In the genomic region with DNA sequence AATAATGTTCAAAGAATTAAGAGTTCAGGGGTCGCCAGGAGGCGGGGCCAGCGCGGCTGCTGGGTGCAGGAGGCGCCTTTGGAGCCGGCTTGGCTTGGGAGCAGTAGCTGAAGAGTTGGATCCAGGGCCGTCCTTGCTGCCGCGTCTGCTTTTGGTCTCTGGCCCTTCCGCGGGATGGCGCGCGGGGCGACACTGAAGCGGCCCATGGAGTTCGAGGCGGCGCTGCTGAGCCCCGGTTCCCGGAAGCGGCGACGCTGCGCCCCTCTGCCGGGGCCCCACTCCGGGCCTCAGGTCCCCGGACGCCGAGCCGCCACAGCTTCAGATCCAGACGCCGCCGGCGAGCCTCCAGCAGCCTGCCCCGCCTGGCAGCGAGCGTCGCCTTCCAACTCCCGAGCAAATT, we compare ENCODE assay signal across 8 mouse cellular contexts. TPM values are rescaled to one million over a fixed set of nuclear protein-coding genes. Genes with fewer than 3 reads are reported as not detected.
DNase-seq lines count a peak whose midpoint lies in the region; ATAC-seq lines count a peak whose summit lies in the region.
"Not testable (repeated sequence)": the region's sequence is repeated elsewhere in the genome, so short reads cannot be mapped to it uniquely, and the experiment has no call there.

No protein-coding gene starts in this region.

- peaks cover 56% of the 10 kb centered on the region for H3K27me3 ChIP-seq in hindbrain, embryonic 10.5 days (ENCODE audit: insufficient read depth, poor library complexity, severe bottlenecking)
- peaks cover 20% of the 10 kb centered on the region for H3K27me3 ChIP-seq in kidney, embryonic 16.5 days (ENCODE audit: insufficient read depth, low read length)
- H3K27me3 ChIP-seq in liver, embryonic 16.5 days (ENCODE audit: control insufficient read depth, insufficient read depth, low read depth, low read length): peaks cover 14% of the 10 kb centered on the region
- peaks cover 12% of the 10 kb centered on the region for H3K27me3 ChIP-seq in midbrain, embryonic 16.5 days (ENCODE audit: control insufficient read depth, insufficient read depth, low read depth, low read length)
- not testable (repeated sequence) for H3K27me3 ChIP-seq in stomach, embryonic 15.5 days (replicated peaks)

- H3K4me2 ChIP-seq in kidney, embryonic 16.5 days (replicated peaks; ENCODE audit: low read depth, low read length): peak overlapping the region; percentile 49
- H3K4me2 ChIP-seq in liver, embryonic 16.5 days (ENCODE audit: low read depth, low read length): peak overlapping the region; percentile 20; the same call in 1 of the 2 replicates
- H3K4me2 ChIP-seq in midbrain, embryonic 16.5 days (ENCODE audit: low read length): peak overlapping the region; percentile 60
- H3K4me2 ChIP-seq in stomach, embryonic 15.5 days: peak overlapping the region; percentile 74

- not testable (repeated sequence) for H3K36me3 ChIP-seq in hindbrain, embryonic 10.5 days; kidney, embryonic 16.5 days (ENCODE audit: insufficient read depth, low read length); liver, embryonic 16.5 days (ENCODE audit: control insufficient read depth, insufficient read depth); midbrain, embryonic 16.5 days (ENCODE audit: control insufficient read depth, insufficient read depth, low read length); stomach, embryonic 15.5 days

- H3K9me3 ChIP-seq in hindbrain, embryonic 10.5 days; kidney, embryonic 16.5 days (ENCODE audit: low read length); liver, embryonic 16.5 days (replicated peaks; ENCODE audit: control insufficient read depth, low read length); midbrain, embryonic 16.5 days (replicated peaks; ENCODE audit: control insufficient read depth, low read length, poor library complexity, severe bottlenecking); stomach, embryonic 15.5 days: not testable (repeated sequence)

- peak overlapping the region; percentile 48 for H3K4me3 ChIP-seq in hindbrain, embryonic 10.5 days
- H3K4me3 ChIP-seq in kidney, embryonic 16.5 days (ENCODE audit: low read length): peak overlapping the region; percentile 33
- peak overlapping the region; percentile 8; the same call in 1 of the 2 replicates for H3K4me3 ChIP-seq in liver, embryonic 16.5 days (ENCODE audit: low read depth, low read length)
- peak overlapping the region; percentile 31 for H3K4me3 ChIP-seq in midbrain, embryonic 16.5 days (ENCODE audit: low read depth, low read length)
- peak overlapping the region; percentile 36 for H3K4me3 ChIP-seq in stomach, embryonic 15.5 days (replicated peaks)

- ATAC-seq in frontal cortex, adult (ENCODE audit: low TSS enrichment): peak; percentile 34; the same call in 1 of the 2 replicates
- ATAC-seq in kidney, embryonic 16.5 days (ENCODE audit: low FRiP score, low TSS enrichment); liver, embryonic 16.5 days (ENCODE audit: low read depth); midbrain, embryonic 16.5 days: not testable (repeated sequence)
- 0 out of 2 replicates have a peak, but pooled peaks have one; percentile 58 for ATAC-seq in stomach, embryonic 15.5 days (ENCODE audit: insufficient read depth, low FRiP score, low read depth)

- peak; percentile 20 for DNase-seq in B cell, adult 2 months
- peak; percentile 53 for DNase-seq in embryo, embryonic 10 days (ENCODE audit: low spot score)
- peak; percentile 65 for DNase-seq in hindbrain, embryonic 10.5 days (ENCODE audit: low spot score)

- WGBS in hindbrain, embryonic 10.5 days: under 1% methylated on average over 40 of the region's 40 CpGs
- WGBS in kidney, embryonic 16.5 days: under 1% methylated on average over 40 of the region's 40 CpGs
- WGBS in liver, embryonic 16.5 days (ENCODE audit: insufficient replicate concordance): under 1% methylated on average over 40 of the region's 40 CpGs
- WGBS in midbrain, embryonic 16.5 days: under 1% methylated on average over 40 of the region's 40 CpGs
- WGBS in stomach, embryonic 15.5 days: under 1% methylated on average over 39 of the region's 40 CpGs

- H3K4me1 ChIP-seq in hindbrain, embryonic 10.5 days (replicated peaks); kidney, embryonic 16.5 days (ENCODE audit: insufficient read depth, low read length); liver, embryonic 16.5 days (ENCODE audit: control insufficient read depth, low read depth, low read length); midbrain, embryonic 16.5 days (ENCODE audit: control insufficient read depth, insufficient read depth, low read length); stomach, embryonic 15.5 days: not testable (repeated sequence)

- not testable (repeated sequence) for H3K27ac ChIP-seq in hindbrain, embryonic 10.5 days; kidney, embryonic 16.5 days (ENCODE audit: low read length); liver, embryonic 16.5 days (ENCODE audit: low read length); midbrain, embryonic 16.5 days (ENCODE audit: low read length); stomach, embryonic 15.5 days

- not testable (repeated sequence) for H3K9ac ChIP-seq in kidney, embryonic 16.5 days (replicated peaks; ENCODE audit: low read length); liver, embryonic 16.5 days (ENCODE audit: low read depth, low read length)
- H3K9ac ChIP-seq in midbrain, embryonic 16.5 days (ENCODE audit: low read depth, low read length): 0 out of 2 replicates have a peak overlapping the region, but pooled peaks have one; percentile 14
- H3K9ac ChIP-seq in stomach, embryonic 15.5 days: 0 out of 2 replicates have a peak overlapping the region, but pooled peaks have one; percentile 9

RNA-seq across cellular contexts. Expression of a gene that starts 10.6 kb away (rescaled TPM):
- polyA plus RNA-seq in hindbrain, embryonic 10.5 days (2016; fragmentation: Nextera tagmentation; extraction: Ambion mirVana): 0.22 TPM in 1 of 2 replicates, not detected in the other
- 0.56 TPM in 1 of 2 replicates, not detected in the other for polyA plus RNA-seq in kidney, embryonic 16.5 days (2015; fragmentation: Nextera tagmentation; extraction: Ambion mirVana)
- not detected in 2 replicates for polyA plus RNA-seq in liver, embryonic 16.5 days (2015; fragmentation: Nextera tagmentation; extraction: Ambion mirVana)
- polyA plus RNA-seq in midbrain, embryonic 16.5 days (2015; fragmentation: Nextera tagmentation; extraction: Ambion mirVana): not detected in 2 replicates
- polyA plus RNA-seq in stomach, embryonic 15.5 days (2015; fragmentation: Nextera tagmentation; extraction: Ambion mirVana): 0.79 and 0.94 TPM in 2 replicates

RNA-seq across cellular contexts. Expression of a gene that starts 11.1 kb away (rescaled TPM):
- polyA plus RNA-seq in hindbrain, embryonic 10.5 days (2016; fragmentation: Nextera tagmentation; extraction: Ambion mirVana): not detected in 2 replicates
- polyA plus RNA-seq in kidney, embryonic 16.5 days (2015; fragmentation: Nextera tagmentation; extraction: Ambion mirVana): not detected in 2 replicates
- polyA plus RNA-seq in liver, embryonic 16.5 days (2015; fragmentation: Nextera tagmentation; extraction: Ambion mirVana): 0.19 TPM in 1 of 2 replicates, not detected in the other
- not detected in 2 replicates for polyA plus RNA-seq in midbrain, embryonic 16.5 days (2015; fragmentation: Nextera tagmentation; extraction: Ambion mirVana)
- 4.5 and 5.6 TPM in 2 replicates for polyA plus RNA-seq in stomach, embryonic 15.5 days (2015; fragmentation: Nextera tagmentation; extraction: Ambion mirVana)

RNA-seq across cellular contexts. Expression of a gene that starts 49.7 kb away (rescaled TPM):
- not detected in 2 replicates for polyA plus RNA-seq in hindbrain, embryonic 10.5 days (2016; fragmentation: Nextera tagmentation; extraction: Ambion mirVana)
- polyA plus RNA-seq in kidney, embryonic 16.5 days (2015; fragmentation: Nextera tagmentation; extraction: Ambion mirVana): not detected in 2 replicates
- polyA plus RNA-seq in liver, embryonic 16.5 days (2015; fragmentation: Nextera tagmentation; extraction: Ambion mirVana): not detected in 2 replicates
- polyA plus RNA-seq in midbrain, embryonic 16.5 days (2015; fragmentation: Nextera tagmentation; extraction: Ambion mirVana): not detected in 2 replicates
- polyA plus RNA-seq in stomach, embryonic 15.5 days (2015; fragmentation: Nextera tagmentation; extraction: Ambion mirVana): 0.30 TPM in 1 of 2 replicates, not detected in the other

RNA-seq across cellular contexts. Expression of a gene that starts 57.5 kb away (rescaled TPM):
- not detected in 2 replicates for polyA plus RNA-seq in hindbrain, embryonic 10.5 days (2016; fragmentation: Nextera tagmentation; extraction: Ambion mirVana)
- not detected in 2 replicates for polyA plus RNA-seq in kidney, embryonic 16.5 days (2015; fragmentation: Nextera tagmentation; extraction: Ambion mirVana)
- not detected in 2 replicates for polyA plus RNA-seq in liver, embryonic 16.5 days (2015; fragmentation: Nextera tagmentation; extraction: Ambion mirVana)
- polyA plus RNA-seq in midbrain, embryonic 16.5 days (2015; fragmentation: Nextera tagmentation; extraction: Ambion mirVana): not detected in 2 replicates
- polyA plus RNA-seq in stomach, embryonic 15.5 days (2015; fragmentation: Nextera tagmentation; extraction: Ambion mirVana): not detected in 2 replicates

Comparison
In these comparisons a context has a peak if more than half of its experiments do, and no peak if none do; other contexts are left out.
1. H3K4me2 ChIP-seq: peak in every context shown above with its lines; median percentile 74 in stomach, embryonic 15.5 days; 60 in midbrain, embryonic 16.5 days; 49 in kidney, embryonic 16.5 days; 20 in liver, embryonic 16.5 days.